Mouse (Mus musculus) forebrain, postnatal 0 days (tissue): ENCODE data around the gene Xiap. TPM values are rescaled to one million over a fixed set of nuclear protein-coding genes. Genes with fewer than 3 reads are reported as not detected.
A peak's percentile ranks its signal among the peaks of the same experiment; 100 is the strongest.

Experiments used
- ATAC-seq: fragments of 200-750 bp; cut with Nextera tagmentation; 2 replicates; pipeline ENCODE4 v1.8.0; 2017; ENCODE audit warnings: mild to moderate bottlenecking, moderate library complexity
- DNase-seq: peaks from one replicate; pipeline ENCODE4 v3.0.0-alpha.2; 2015
- H3K27ac ChIP-seq: fragments of 300-500 bp; sonication (generic); 2 replicates; pipeline ENCODE4 v1.5.1; 2014; ENCODE audit warnings: low read depth, mild to moderate bottlenecking, antibody characterized with exemption, low read length, moderate library complexity, mixed read lengths
- H3K27me3 ChIP-seq: fragments of 300-500 bp; sonication (generic); 2 replicates; pipeline ENCODE4 v1.6.1; 2014; ENCODE audit warnings: mild to moderate bottlenecking, low read length, mixed read lengths; ENCODE audit not compliant: insufficient read depth
- H3K36me3 ChIP-seq: fragments of 300-500 bp; sonication (generic); 2 replicates; pipeline ENCODE4 v1.6.1; 2014; ENCODE audit warnings: mild to moderate bottlenecking, moderate library complexity; ENCODE audit not compliant: insufficient read depth
- H3K4me1 ChIP-seq: fragments of 300-500 bp; sonication (generic); 2 replicates; pipeline ENCODE4 v1.6.1; 2014; ENCODE audit warnings: antibody characterized with exemption; ENCODE audit not compliant: insufficient read depth
- H3K4me2 ChIP-seq: fragments of 300-500 bp; sonication (generic); 2 replicates; pipeline ENCODE4 v1.6.1; 2014; ENCODE audit warnings: low read depth, mild to moderate bottlenecking, moderate library complexity
- H3K4me3 ChIP-seq: fragments of 300-500 bp; sonication (generic); 2 replicates; pipeline ENCODE4 v1.5.1; 2014; ENCODE audit warnings: low read depth, low read length, mixed read lengths
- H3K9ac ChIP-seq: fragments of 300-500 bp; sonication (generic); 2 replicates; pipeline ENCODE4 v1.6.1; 2014; ENCODE audit warnings: mild to moderate bottlenecking
- H3K9me3 ChIP-seq: fragments of 300-500 bp; sonication (generic); 2 replicates; pipeline ENCODE4 v1.6.1; 2016; ENCODE audit warnings: low read length
- CTCF ChIP-seq: sonication (generic); IDR thresholded peaks from 2 replicates; pipeline ENCODE4 v1.5.1; 2016; ENCODE audit warnings: antibody characterized with exemption, control low read depth, low read depth
- WGBS: fragments of 180-500 bp; shearing (Covaris S2); extraction: QIAGEN DNeasy Blood & Tissue Kit; methylation state at CpG from one replicate; pipeline ENCODE4 v1.1.7; 2014; 5-methylcytosine and 5-hydroxymethylcytosine counted together
- polyA plus RNA-seq: library from polyadenylated mRNA; unstranded; fragments of >200 nt; fragmentation: Nextera tagmentation; extraction: Ambion mirVana; gene quantifications from 2 replicates; pipeline ENCODE4 v1.2.1, GENCODE M21; 2015
- total RNA-seq: library from RNA; depleted of rRNA; stranded (reverse); fragments of >200 nt; gene quantifications from 2 replicates; pipeline ENCODE4 v1.2.3, GENCODE M21; 2014; rRNA removed

The Xiap gene
- total and polyA plus RNA-seq, 2 experiments from 2014 or later, result 8.3 to 41.9 TPM

DNA sequence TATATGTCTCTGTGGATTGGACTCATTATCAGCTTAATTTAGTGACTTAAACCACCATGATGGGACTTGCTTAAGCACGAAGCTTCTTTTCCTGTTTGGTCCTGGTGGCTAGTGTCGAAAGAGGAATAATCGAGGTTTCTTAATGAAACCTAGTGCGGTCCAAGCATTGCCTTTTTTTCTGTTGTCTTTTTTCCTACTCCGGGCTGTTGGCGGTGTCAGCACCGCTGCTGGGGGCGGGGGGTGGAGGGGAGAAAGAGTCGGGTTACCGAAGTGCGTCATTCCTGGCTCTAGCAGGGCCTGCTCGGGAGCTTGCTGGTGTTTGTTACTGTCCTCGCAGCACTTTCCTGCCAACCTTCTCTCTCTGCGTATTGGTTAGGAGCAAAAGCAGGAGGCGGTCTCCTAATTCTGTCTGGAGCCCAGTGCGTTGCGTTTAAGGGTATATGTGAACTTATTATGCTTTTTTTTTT lies 92.5 kb downstream of the Xiap start:
- no peaks in the 10 kb centered on the region for H3K9me3 ChIP-seq
- H3K27me3 ChIP-seq, result no peaks in the 10 kb centered on the region
- peak overlapping the region; percentile 62 for H3K4me3 ChIP-seq
- no peaks in the 10 kb centered on the region for H3K36me3 ChIP-seq
- H3K9ac ChIP-seq, result peak overlapping the region; percentile 54
- peak; percentile 54 for ATAC-seq
- peak; percentile 74 for DNase-seq
- H3K4me1 ChIP-seq, result no peaks in the 10 kb centered on the region
- 24% methylated on average over 17 of the region's 17 CpGs for WGBS
- H3K4me2 ChIP-seq, result peak overlapping the region; percentile 50
- no peak for TF ChIP-seq CTCF
- peak overlapping the region; percentile 99 for H3K27ac ChIP-seq

DNA sequence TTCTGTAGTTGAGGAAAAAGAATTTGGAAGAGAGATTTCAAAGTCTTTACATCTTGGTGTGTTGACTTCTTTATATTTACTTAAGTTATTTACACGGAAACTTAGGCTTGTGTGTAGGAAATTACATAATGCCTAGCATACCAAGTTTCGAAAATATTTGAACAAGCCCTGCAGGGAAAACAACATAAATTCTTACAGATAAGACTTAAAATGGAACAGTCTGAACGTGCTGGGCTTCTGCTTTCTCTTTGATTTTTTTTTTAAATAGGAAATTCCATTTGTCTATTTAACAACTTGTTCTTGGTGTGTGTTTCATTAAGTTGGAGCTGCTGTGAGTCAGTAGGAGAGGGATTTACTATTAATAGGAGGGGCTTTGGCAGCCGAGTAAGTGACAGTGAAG lies 93.6 kb downstream of the Xiap start:
- Histone ChIP-seq H3K4me2 (peak overlapping the region; percentile 50), H3K27ac (no peak overlapping the region), H3K27me3 (no peaks in the 10 kb centered on the region), H3K36me3 (no peaks in the 10 kb centered on the region), H3K4me1 (no peaks in the 10 kb centered on the region), H3K4me3 (peak overlapping the region; percentile 62), H3K9me3 (no peaks in the 10 kb centered on the region), H3K9ac (no peak overlapping the region)
- DNase-seq, result no peak
- TF ChIP-seq CTCF, result no peak
- ATAC-seq, result no peak
- WGBS, result 34% methylated on average over 4 of the region's 4 CpGs

Other genes starting within 250 kb of the Xiap start
- gene Thoc2, start 139.0 kb upstream of the Xiap start, total RNA-seq, result 41.2 and 52.4 TPM in 2 replicates
- gene Thoc2, start 139.0 kb upstream of the Xiap start, polyA plus RNA-seq, result 45.8 and 66.6 TPM in 2 replicates
- gene Stag2, start 89.6 kb downstream of the Xiap start, total RNA-seq, result 76.3 and 93.7 TPM in 2 replicates
- gene Stag2, start 89.6 kb downstream of the Xiap start, polyA plus RNA-seq, result 13.5 and 14.5 TPM in 2 replicates